Mouse (Mus musculus): ENCODE results near the gene Rhbdd3. TPM values are rescaled to one million over a fixed set of nuclear protein-coding genes. Genes with fewer than 3 reads are reported as not detected.
"Not testable (repeated sequence)": the region's sequence is repeated elsewhere in the genome, so short reads cannot be mapped to it uniquely, and the experiment has no call there.

Gene Rhbdd3
- polyA plus RNA-seq, 1 experiment from 2014 or later: 49.5 TPM

GRCm38 (mm10) chr11:5074882-5075281, 23.8 kb upstream of the Rhbdd3 start:
- H3K27me3 ChIP-seq (replicated peaks): no peaks in the 10 kb centered on the region
- no peak overlapping the region for H3K27ac ChIP-seq
- no peaks in the 10 kb centered on the region for H3K9me3 ChIP-seq
- H3K9ac ChIP-seq: no peak overlapping the region
- WGBS: 70% methylated on average over 4 of the region's 4 CpGs
- no peak for ATAC-seq (replicated peaks)
- no peak overlapping the region for H3K4me2 ChIP-seq
- peaks cover 54% of the 10 kb centered on the region for H3K36me3 ChIP-seq (replicated peaks)
- no peaks in the 10 kb centered on the region for H3K4me1 ChIP-seq
- H3K4me3 ChIP-seq: no peak overlapping the region

- Histone ChIP-seq H3K27me3 (replicated peaks) (no peaks in the 10 kb centered on the region), H3K4me2 (no peak overlapping the region), H3K9me3 (no peaks in the 10 kb centered on the region), H3K36me3 (replicated peaks) (peaks cover 55% of the 10 kb centered on the region), H3K9ac (no peak overlapping the region), H3K27ac (no peak overlapping the region), H3K4me1 (no peaks in the 10 kb centered on the region), H3K4me3 (no peak overlapping the region)
- ATAC-seq (replicated peaks): no peak
Measured at GRCm38 (mm10) chr11:5075760-5076159, 23.0 kb upstream of the Rhbdd3 start.

- H3K4me1 ChIP-seq; H3K27ac ChIP-seq; H3K4me2 ChIP-seq; H3K9ac ChIP-seq; H3K4me3 ChIP-seq; H3K9me3 ChIP-seq; ATAC-seq (replicated peaks); H3K27me3 ChIP-seq (replicated peaks): not testable (repeated sequence)
- WGBS: 81% methylated on average over 4 of the region's 5 CpGs
- H3K36me3 ChIP-seq (replicated peaks): peaks cover 48% of the 10 kb centered on the region
Measured at GRCm38 (mm10) chr11:5076843-5077242, 21.9 kb upstream of the Rhbdd3 start.

- WGBS: 91% methylated on average over 1 of the region's 1 CpGs
- Histone ChIP-seq H3K4me3 (no peak overlapping the region), H3K9me3 (no peaks in the 10 kb centered on the region), H3K27me3 (replicated peaks) (no peaks in the 10 kb centered on the region), H3K27ac (no peak overlapping the region), H3K4me2 (no peak overlapping the region), H3K36me3 (replicated peaks) (peaks cover 61% of the 10 kb centered on the region), H3K9ac (no peak overlapping the region), H3K4me1 (0 out of 2 replicates have a peak, but pooled peaks cover 2% of the 10 kb centered on the region)
- no peak for ATAC-seq (replicated peaks)
Measured at GRCm38 (mm10) chr11:5089147-5089546, 9.6 kb upstream of the Rhbdd3 start.

- no peak overlapping the region for H3K4me3 ChIP-seq
- H3K27me3 ChIP-seq (replicated peaks): no peaks in the 10 kb centered on the region
- ATAC-seq (replicated peaks): no peak
- H3K9me3 ChIP-seq: no peaks in the 10 kb centered on the region
- peaks cover 36% of the 10 kb centered on the region for H3K36me3 ChIP-seq (replicated peaks)
- H3K27ac ChIP-seq: no peak overlapping the region
- 24% methylated on average over 2 of the region's 2 CpGs for WGBS
- no peak overlapping the region for H3K4me2 ChIP-seq
- no peak overlapping the region for H3K9ac ChIP-seq
- H3K4me1 ChIP-seq: peaks cover 17% of the 10 kb centered on the region
Measured at GRCm38 (mm10) chr11:5091706-5092105, 7.0 kb upstream of the Rhbdd3 start.

- Histone ChIP-seq H3K9ac (no peak overlapping the region), H3K4me2 (no peak overlapping the region)
- ATAC-seq (replicated peaks): no peak
Measured at GRCm38 (mm10) chr11:5095877-5096276, 2.8 kb upstream of the Rhbdd3 start.

GRCm38 (mm10) chr11:5096480-5097020, 2.2 kb upstream of the Rhbdd3 start:
- Histone ChIP-seq H3K4me2 (peak overlapping the region; percentile 72), H3K36me3 (replicated peaks) (peaks cover 7% of the 10 kb centered on the region), H3K9me3 (no peaks in the 10 kb centered on the region), H3K4me3 (peak overlapping the region; percentile 66), H3K27ac (no peak overlapping the region), H3K27me3 (replicated peaks) (no peaks in the 10 kb centered on the region), H3K9ac (no peak overlapping the region), H3K4me1 (peaks cover 39% of the 10 kb centered on the region)
- 68% methylated on average over 8 of the region's 8 CpGs for WGBS
- ATAC-seq (replicated peaks): no peak

More at GRCm38 (mm10) chr11:5095877-5096276, 2.8 kb upstream of the Rhbdd3 start:
- Histone ChIP-seq H3K36me3 (replicated peaks) (peaks cover 12% of the 10 kb centered on the region), H3K9me3 (no peaks in the 10 kb centered on the region), H3K27ac (no peak overlapping the region), H3K27me3 (replicated peaks) (no peaks in the 10 kb centered on the region), H3K4me3 (no peak overlapping the region), H3K4me1 (peaks cover 33% of the 10 kb centered on the region)
- 88% methylated on average over 5 of the region's 5 CpGs for WGBS

GRCm38 (mm10) chr11:5098035-5098735, 541 bp upstream of the Rhbdd3 start:
- ATAC-seq (replicated peaks): peak; percentile 41; the same call in 1 of the 2 replicates
- Histone ChIP-seq H3K4me2 (peak overlapping the region; percentile 72), H3K4me1 (peaks cover 42% of the 10 kb centered on the region), H3K9ac (peak overlapping the region; percentile 85), H3K4me3 (peak overlapping the region; percentile 66), H3K27me3 (replicated peaks) (no peaks in the 10 kb centered on the region), H3K36me3 (replicated peaks) (no peaks in the 10 kb centered on the region), H3K27ac (peak overlapping the region; percentile 99), H3K9me3 (no peaks in the 10 kb centered on the region)
- under 1% methylated on average over 44 of the region's 44 CpGs for WGBS

GRCm38 (mm10) chr11:5099576-5100183, 954 bp downstream of the Rhbdd3 start:
- peak; percentile 79 for ATAC-seq (replicated peaks)
- Histone ChIP-seq H3K36me3 (replicated peaks) (no peaks in the 10 kb centered on the region; the same call in 1 of the 2 replicates), H3K9ac (peak overlapping the region; percentile 85), H3K4me1 (peaks cover 38% of the 10 kb centered on the region), H3K27ac (peak overlapping the region; percentile 99), H3K27me3 (replicated peaks) (no peaks in the 10 kb centered on the region), H3K9me3 (no peaks in the 10 kb centered on the region), H3K4me3 (peak overlapping the region; percentile 66), H3K4me2 (peak overlapping the region; percentile 78)
- WGBS: under 1% methylated on average over 22 of the region's 31 CpGs

- Histone ChIP-seq H3K4me2 (peak overlapping the region; percentile 78), H3K9ac (peak overlapping the region; percentile 85), H3K27me3 (replicated peaks) (no peaks in the 10 kb centered on the region), H3K27ac (peak overlapping the region; percentile 99), H3K9me3 (no peaks in the 10 kb centered on the region), H3K4me1 (peaks cover 36% of the 10 kb centered on the region), H3K36me3 (replicated peaks) (no peaks in the 10 kb centered on the region; the same call in 1 of the 2 replicates), H3K4me3 (peak overlapping the region; percentile 66)
- WGBS: 0% methylated on average over 7 of the region's 7 CpGs
- ATAC-seq (replicated peaks): no peak
Measured at GRCm38 (mm10) chr11:5100283-5100682, 1.6 kb downstream of the Rhbdd3 start.

GRCm38 (mm10) chr11:5100801-5101200, 2.1 kb downstream of the Rhbdd3 start:
- H3K9ac ChIP-seq: peak overlapping the region; percentile 85; the same call in 1 of the 2 replicates

GRCm38 (mm10) chr11:5101641-5102040, 2.9 kb downstream of the Rhbdd3 start:
- no peaks in the 10 kb centered on the region for H3K9me3 ChIP-seq
- 90% methylated on average over 6 of the region's 6 CpGs for WGBS
- no peaks in the 10 kb centered on the region; the same call in 1 of the 2 replicates for H3K36me3 ChIP-seq (replicated peaks)
- no peaks in the 10 kb centered on the region for H3K27me3 ChIP-seq (replicated peaks)
- no peak overlapping the region for H3K4me3 ChIP-seq
- peaks cover 25% of the 10 kb centered on the region for H3K4me1 ChIP-seq
- ATAC-seq (replicated peaks): no peak
- H3K27ac ChIP-seq: no peak overlapping the region
- no peak overlapping the region for H3K9ac ChIP-seq
- H3K4me2 ChIP-seq: no peak overlapping the region

More at GRCm38 (mm10) chr11:5100801-5101200, 2.1 kb downstream of the Rhbdd3 start:
- ATAC-seq (replicated peaks): no peak
- Histone ChIP-seq H3K4me2 (peak overlapping the region; percentile 78), H3K4me1 (peaks cover 34% of the 10 kb centered on the region), H3K36me3 (replicated peaks) (no peaks in the 10 kb centered on the region; the same call in 1 of the 2 replicates), H3K27me3 (replicated peaks) (no peaks in the 10 kb centered on the region), H3K9me3 (no peaks in the 10 kb centered on the region), H3K27ac (peak overlapping the region; percentile 99), H3K4me3 (peak overlapping the region; percentile 66)
- WGBS: 44% methylated on average over 5 of the region's 5 CpGs

All from midbrain, embryonic 15.5 days (tissue).